Mouse (Mus musculus): Measurements from ENCODE around the gene Letmd1. TPM values are rescaled to one million over a fixed set of nuclear protein-coding genes. Genes with fewer than 3 reads are reported as not detected.
A peak's percentile ranks its signal among the peaks of the same experiment; 100 is the strongest.

Letmd1 gene
- polyA plus RNA-seq, 1 experiment from 2014 or later: 31.2 TPM

- H3K9ac ChIP-seq: no peak overlapping the region
Measured at GRCm38 (mm10) chr15:100429959-100430565, 38.8 kb upstream of the Letmd1 start.

GRCm38 (mm10) chr15:100433234-100433633 lies 35.6 kb upstream of the Letmd1 start:
- no peak overlapping the region for H3K4me3 ChIP-seq (replicated peaks)
- no peaks in the 10 kb centered on the region for H3K4me1 ChIP-seq (replicated peaks)
- H3K9ac ChIP-seq: no peak overlapping the region
- no peak for ATAC-seq
- H3K4me2 ChIP-seq (replicated peaks): no peak overlapping the region
- H3K27ac ChIP-seq: no peak overlapping the region
- no peaks in the 10 kb centered on the region for H3K9me3 ChIP-seq
- 73% methylated on average over 4 of the region's 4 CpGs for WGBS
- H3K27me3 ChIP-seq (replicated peaks): no peaks in the 10 kb centered on the region
- no peaks in the 10 kb centered on the region for H3K36me3 ChIP-seq

More at GRCm38 (mm10) chr15:100429959-100430565, 38.8 kb upstream of the Letmd1 start:
- no peaks in the 10 kb centered on the region for H3K36me3 ChIP-seq
- WGBS: 66% methylated on average over 11 of the region's 11 CpGs
- no peak overlapping the region for H3K4me2 ChIP-seq (replicated peaks)
- H3K9me3 ChIP-seq: no peaks in the 10 kb centered on the region
- H3K4me3 ChIP-seq (replicated peaks): no peak overlapping the region
- no peak overlapping the region for H3K27ac ChIP-seq
- H3K4me1 ChIP-seq (replicated peaks): no peaks in the 10 kb centered on the region
- H3K27me3 ChIP-seq (replicated peaks): no peaks in the 10 kb centered on the region
- no peak for ATAC-seq

GRCm38 (mm10) chr15:100436112-100436511 lies 32.7 kb upstream of the Letmd1 start:
- Histone ChIP-seq H3K27ac (peak overlapping the region; percentile 42), H3K9me3 (no peaks in the 10 kb centered on the region), H3K9ac (no peak overlapping the region), H3K4me3 (replicated peaks) (no peak overlapping the region), H3K4me1 (replicated peaks) (no peaks in the 10 kb centered on the region), H3K36me3 (no peaks in the 10 kb centered on the region), H3K4me2 (replicated peaks) (no peak overlapping the region), H3K27me3 (replicated peaks) (no peaks in the 10 kb centered on the region)
- WGBS: 56% methylated on average over 4 of the region's 4 CpGs
- peak; percentile 70 for ATAC-seq

DNA sequence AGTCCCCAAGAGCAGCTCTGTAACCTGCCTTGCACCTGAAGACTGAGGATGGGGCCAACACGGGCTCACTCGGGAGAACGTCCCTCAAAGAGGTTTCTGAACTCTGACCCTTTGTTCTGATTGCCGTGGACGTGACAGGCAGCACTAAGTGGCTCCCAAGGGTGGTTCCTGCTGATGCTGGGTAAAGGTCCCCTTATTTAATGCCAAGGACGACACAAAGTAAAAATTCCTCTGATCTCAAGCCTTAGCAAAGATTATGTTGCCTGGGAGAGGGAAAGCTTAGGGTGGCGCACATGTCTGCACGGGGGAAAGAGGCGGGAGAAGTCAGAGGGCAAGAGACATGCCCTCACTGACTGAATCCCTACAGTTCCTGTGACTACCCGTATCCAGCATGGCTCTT lies 32.3 kb upstream of the Letmd1 start:
- WGBS: 55% methylated on average over 10 of the region's 10 CpGs

DNA sequence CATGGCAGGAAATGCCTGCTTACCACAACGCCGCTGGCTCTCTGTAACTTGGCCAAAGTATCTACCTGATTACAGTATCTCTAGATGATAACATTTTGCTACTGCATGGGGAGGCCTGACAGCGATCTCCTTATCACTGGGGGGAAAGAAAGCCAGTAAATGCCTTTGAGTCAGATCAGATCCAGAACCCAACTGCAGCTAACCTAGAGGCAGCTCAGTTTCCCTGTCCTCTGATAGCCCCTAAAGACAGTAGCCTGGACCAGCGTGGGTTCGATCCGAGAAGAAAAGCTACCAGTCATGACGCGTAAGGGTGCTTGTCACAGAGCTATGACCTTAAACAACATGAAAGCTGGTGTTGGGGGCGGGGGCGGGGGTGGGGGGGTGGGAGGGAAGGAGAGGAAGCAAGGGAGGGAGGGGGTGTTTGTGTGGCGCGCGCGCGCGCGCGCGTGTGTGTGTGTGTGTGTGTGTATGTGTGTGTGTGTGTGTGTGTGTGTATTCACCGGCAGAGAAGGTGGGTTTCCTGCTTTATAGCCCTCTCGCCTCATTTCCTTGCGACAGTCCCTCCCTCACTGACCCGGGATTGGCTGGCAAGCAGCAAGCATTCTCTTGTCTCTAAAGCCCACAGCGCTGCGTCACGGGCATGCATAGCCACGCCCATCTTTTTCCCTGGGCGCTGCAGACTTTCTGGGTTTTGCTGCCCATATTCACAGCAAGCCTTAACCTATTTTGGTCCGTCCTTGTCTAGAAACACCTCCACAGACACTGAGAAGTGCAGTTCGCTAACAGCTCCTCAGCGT lies 25.5 kb upstream of the Letmd1 start:
- Histone ChIP-seq H3K4me3 (replicated peaks) (peak overlapping the region; percentile 39), H3K9me3 (no peaks in the 10 kb centered on the region), H3K4me2 (replicated peaks) (peak overlapping the region; percentile 68), H3K9ac (peak overlapping the region; percentile 48), H3K4me1 (replicated peaks) (no peaks in the 10 kb centered on the region), H3K36me3 (no peaks in the 10 kb centered on the region), H3K27me3 (replicated peaks) (no peaks in the 10 kb centered on the region), H3K27ac (peak overlapping the region; percentile 74)
- WGBS: 5% methylated on average over 20 of the region's 31 CpGs
- ATAC-seq: peak; percentile 98

More for the DNA sequence above, 32.3 kb upstream of the Letmd1 start:
- Histone ChIP-seq H3K9me3 (no peaks in the 10 kb centered on the region), H3K4me1 (replicated peaks) (no peaks in the 10 kb centered on the region), H3K36me3 (no peaks in the 10 kb centered on the region), H3K27ac (peak overlapping the region; percentile 42), H3K27me3 (replicated peaks) (no peaks in the 10 kb centered on the region), H3K9ac (no peak overlapping the region), H3K4me3 (replicated peaks) (no peak overlapping the region), H3K4me2 (replicated peaks) (no peak overlapping the region)
- ATAC-seq: peak; percentile 92

GRCm38 (mm10) chr15:100446887-100447286 lies 21.9 kb upstream of the Letmd1 start:
- Histone ChIP-seq H3K27ac (no peak overlapping the region), H3K4me1 (replicated peaks) (no peaks in the 10 kb centered on the region; the same call in 1 of the 2 replicates), H3K4me2 (replicated peaks) (no peak overlapping the region), H3K9me3 (no peaks in the 10 kb centered on the region), H3K27me3 (replicated peaks) (no peaks in the 10 kb centered on the region), H3K9ac (no peak overlapping the region), H3K4me3 (replicated peaks) (no peak overlapping the region), H3K36me3 (no peaks in the 10 kb centered on the region)
- WGBS: 57% methylated on average over 2 of the region's 2 CpGs
- ATAC-seq: no peak

DNA sequence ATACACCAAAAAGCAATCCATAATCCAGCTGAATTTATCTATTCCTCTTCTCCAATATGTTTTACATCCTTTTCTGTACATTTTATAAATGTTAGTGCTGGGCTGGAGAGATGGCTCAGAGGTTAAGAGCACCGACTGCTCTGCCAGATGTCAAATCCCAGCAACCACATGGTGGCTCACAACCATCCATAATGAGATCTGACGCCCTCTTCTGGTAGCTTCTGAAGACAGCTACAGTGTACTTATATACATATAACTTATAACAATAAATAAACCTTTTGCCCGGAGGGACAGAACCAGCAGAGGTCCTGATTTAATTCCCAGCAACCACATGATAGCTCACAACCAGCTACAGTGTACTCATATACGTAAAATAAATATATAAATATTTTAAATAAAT lies 20.3 kb upstream of the Letmd1 start:
- Histone ChIP-seq H3K4me1 (replicated peaks) (no peaks in the 10 kb centered on the region; the same call in 1 of the 2 replicates), H3K27me3 (replicated peaks) (no peaks in the 10 kb centered on the region), H3K36me3 (no peaks in the 10 kb centered on the region), H3K9me3 (no peaks in the 10 kb centered on the region), H3K4me3 (replicated peaks) (no peak overlapping the region), H3K9ac (no peak overlapping the region), H3K4me2 (replicated peaks) (no peak overlapping the region), H3K27ac (no peak overlapping the region)
- 63% methylated on average over 4 of the region's 4 CpGs for WGBS
- ATAC-seq: no peak

DNA sequence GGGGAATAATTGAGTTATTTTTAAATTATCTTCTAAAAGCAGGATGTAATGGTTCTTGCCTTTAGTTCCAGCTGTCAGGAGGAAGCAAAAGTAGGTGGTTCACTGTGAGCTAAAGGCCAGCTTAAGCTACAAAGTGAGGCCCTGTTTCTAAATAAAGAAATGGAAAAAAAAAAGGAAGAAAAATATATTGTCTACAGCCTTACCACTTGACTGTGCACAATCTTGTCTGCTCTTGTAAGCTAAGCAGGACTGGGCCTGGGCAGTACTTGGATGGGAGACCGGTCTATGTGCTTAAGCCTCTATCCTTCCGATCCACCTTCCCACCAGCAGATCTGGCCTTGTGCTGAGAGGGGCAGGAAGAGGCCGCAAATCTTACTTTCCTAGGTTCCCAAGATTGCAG lies 19.3 kb upstream of the Letmd1 start:
- Histone ChIP-seq H3K4me3 (replicated peaks) (no peak overlapping the region), H3K9ac (no peak overlapping the region), H3K9me3 (no peaks in the 10 kb centered on the region), H3K27ac (no peak overlapping the region), H3K36me3 (no peaks in the 10 kb centered on the region), H3K27me3 (replicated peaks) (no peaks in the 10 kb centered on the region), H3K4me2 (replicated peaks) (no peak overlapping the region), H3K4me1 (replicated peaks) (no peaks in the 10 kb centered on the region; the same call in 1 of the 2 replicates)
- 77% methylated on average over 3 of the region's 3 CpGs for whole genome bisulfite sequencing
- no peak for ATAC-seq

GRCm38 (mm10) chr15:100451245-100451644 lies 17.6 kb upstream of the Letmd1 start:
- WGBS: 59% methylated on average over 16 of the region's 16 CpGs
- Histone ChIP-seq H3K9me3 (no peaks in the 10 kb centered on the region), H3K27me3 (replicated peaks) (no peaks in the 10 kb centered on the region), H3K4me2 (replicated peaks) (0 out of 2 replicates have a peak overlapping the region, but pooled peaks have one; percentile 6), H3K36me3 (no peaks in the 10 kb centered on the region), H3K4me1 (replicated peaks) (no peaks in the 10 kb centered on the region; the same call in 1 of the 2 replicates), H3K27ac (no peak overlapping the region), H3K9ac (no peak overlapping the region), H3K4me3 (replicated peaks) (no peak overlapping the region)
- ATAC-seq: no peak

- no peaks in the 10 kb centered on the region for H3K36me3 ChIP-seq
- H3K27ac ChIP-seq: no peak overlapping the region
- H3K9ac ChIP-seq: no peak overlapping the region
- no peaks in the 10 kb centered on the region; the same call in 1 of the 2 replicates for H3K4me1 ChIP-seq (replicated peaks)
- H3K27me3 ChIP-seq (replicated peaks): no peaks in the 10 kb centered on the region
- no peak overlapping the region for H3K4me2 ChIP-seq (replicated peaks)
- ATAC-seq: no peak
- no peak overlapping the region for H3K4me3 ChIP-seq (replicated peaks)
- H3K9me3 ChIP-seq: no peaks in the 10 kb centered on the region
- WGBS: 79% methylated on average over 11 of the region's 11 CpGs
Measured at GRCm38 (mm10) chr15:100452486-100452885, 16.3 kb upstream of the Letmd1 start.

GRCm38 (mm10) chr15:100456356-100456991 lies 12.3 kb upstream of the Letmd1 start:
- Histone ChIP-seq H3K4me3 (replicated peaks) (no peak overlapping the region), H3K27ac (no peak overlapping the region), H3K9me3 (no peaks in the 10 kb centered on the region), H3K4me2 (replicated peaks) (no peak overlapping the region), H3K36me3 (no peaks in the 10 kb centered on the region), H3K4me1 (replicated peaks) (no peaks in the 10 kb centered on the region; the same call in 1 of the 2 replicates), H3K27me3 (replicated peaks) (no peaks in the 10 kb centered on the region), H3K9ac (no peak overlapping the region)
- 71% methylated on average over 7 of the region's 7 CpGs for WGBS
- ATAC-seq: no peak

GRCm38 (mm10) chr15:100457340-100457739 lies 11.5 kb upstream of the Letmd1 start:
- ATAC-seq: peak; percentile 37
- Histone ChIP-seq H3K9ac (no peak overlapping the region), H3K36me3 (no peaks in the 10 kb centered on the region), H3K27ac (no peak overlapping the region), H3K4me2 (replicated peaks) (0 out of 2 replicates have a peak overlapping the region, but pooled peaks have one; percentile 37), H3K4me1 (replicated peaks) (no peaks in the 10 kb centered on the region), H3K4me3 (replicated peaks) (no peak overlapping the region; the same call in 1 of the 2 replicates), H3K27me3 (replicated peaks) (no peaks in the 10 kb centered on the region), H3K9me3 (no peaks in the 10 kb centered on the region)
- WGBS: 4% methylated on average over 17 of the region's 17 CpGs
